Mouse (Mus musculus) bone marrow, adult 2 months (tissue): ENCODE data around the gene Slc22a26.

ENCODE experiments used
- CTCF ChIP-seq: fragments of 200-500 bp; IDR thresholded peaks from 2 replicates; pipeline ENCODE4 v1.5.1; 2011; ENCODE audit warnings: low read length, control low read depth; ENCODE audit not compliant: control insufficient read depth, insufficient read depth
- POLR2A ChIP-seq: fragments of 200-500 bp; IDR thresholded peaks from 2 replicates; pipeline ENCODE4 v1.6.1; 2011; ENCODE audit warnings: low read depth, mild to moderate bottlenecking, control low read depth, low read length, borderline replicate concordance; ENCODE audit not compliant: control insufficient read depth

DNA sequence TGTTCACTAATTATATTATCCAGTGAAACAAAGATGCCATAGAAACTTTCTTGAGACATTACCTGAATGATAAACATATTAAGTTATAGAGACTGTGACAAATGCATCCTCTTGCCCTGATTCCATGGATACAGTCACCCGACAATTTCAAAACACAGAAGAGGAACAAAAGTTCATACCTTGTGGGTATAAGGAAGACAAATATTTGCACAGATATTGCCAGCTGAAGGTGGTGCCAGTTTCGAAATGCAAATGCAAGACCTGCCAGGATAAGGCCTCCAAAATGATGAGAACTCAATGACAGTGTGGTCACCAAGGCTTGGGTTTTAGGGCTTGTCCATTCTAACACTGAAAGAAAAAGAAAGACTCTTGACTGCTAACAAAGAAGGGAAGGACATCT is 27.4 kb upstream of the Slc22a26 start:
- TF ChIP-seq CTCF (no peak), POLR2A (no peak)
